Mouse (Mus musculus): ENCODE results near the gene Cplane1.
A peak's percentile ranks its signal among the peaks of the same experiment; 100 is the strongest.
"Not testable (repeated sequence)": the region's sequence is repeated elsewhere in the genome, so short reads cannot be mapped to it uniquely, and the experiment has no call there.

The Cplane1 gene

DNA sequence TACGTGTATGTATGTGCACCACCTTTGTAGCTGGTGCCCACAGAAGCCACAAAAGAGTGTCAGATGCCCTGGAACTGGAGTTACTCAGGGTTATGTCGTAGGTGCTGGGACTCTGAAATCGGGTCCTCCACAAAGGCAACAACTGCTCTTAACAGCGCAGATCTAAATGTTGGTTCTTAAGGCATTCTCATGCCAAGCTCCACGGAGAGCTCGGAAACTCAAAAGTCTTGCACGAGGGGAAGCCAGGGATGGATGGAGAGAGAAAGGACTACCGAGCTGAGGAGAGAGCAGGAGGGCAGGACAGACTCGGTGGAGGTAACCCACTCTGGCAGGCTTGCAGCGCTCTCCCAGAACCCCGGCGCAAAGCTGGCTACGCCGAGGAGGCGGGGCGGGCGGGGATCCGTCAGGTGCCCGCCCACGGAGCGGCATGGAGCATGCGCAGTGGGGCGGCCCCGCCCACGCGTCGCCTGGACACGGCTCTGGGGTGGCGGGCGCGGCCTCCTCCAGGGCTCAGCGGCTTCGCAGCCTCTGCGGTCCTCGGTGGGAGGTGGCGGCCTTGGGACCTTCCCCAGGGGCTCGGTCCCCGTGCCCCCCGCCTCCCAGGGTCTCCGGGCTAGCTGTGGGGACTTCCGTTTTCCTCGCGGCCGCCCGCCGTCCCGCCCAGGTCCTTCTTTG lies at the start of gene Cplane1:
Cplane1 (plus strand) TSS at position 516 of the 675 bp plus-strand sequence.
- DNase-seq (ENCODE audit: low spot score) = peak; percentile 93

DNA sequence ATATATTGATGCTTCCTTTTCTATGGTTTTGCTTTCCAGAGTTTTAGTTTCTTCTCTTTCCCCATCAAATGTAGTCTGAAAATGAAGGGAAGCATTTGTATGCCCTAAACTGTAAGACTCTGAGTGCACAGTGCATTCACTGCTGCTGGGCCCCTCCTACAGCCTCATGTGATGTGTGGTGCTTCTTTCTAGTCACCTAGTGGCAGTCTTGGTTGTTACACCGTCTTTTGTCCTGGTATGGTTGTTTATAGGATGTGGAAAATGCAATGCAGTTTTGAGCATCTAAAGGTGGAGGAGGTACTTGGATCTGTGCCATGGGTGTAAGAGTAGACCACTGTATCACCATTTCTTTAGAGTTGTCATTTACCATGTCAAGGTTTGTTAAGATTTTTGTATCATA lies 39.6 kb upstream of the Cplane1 start:
- no peak for DNase-seq (ENCODE audit: low spot score)

DNA sequence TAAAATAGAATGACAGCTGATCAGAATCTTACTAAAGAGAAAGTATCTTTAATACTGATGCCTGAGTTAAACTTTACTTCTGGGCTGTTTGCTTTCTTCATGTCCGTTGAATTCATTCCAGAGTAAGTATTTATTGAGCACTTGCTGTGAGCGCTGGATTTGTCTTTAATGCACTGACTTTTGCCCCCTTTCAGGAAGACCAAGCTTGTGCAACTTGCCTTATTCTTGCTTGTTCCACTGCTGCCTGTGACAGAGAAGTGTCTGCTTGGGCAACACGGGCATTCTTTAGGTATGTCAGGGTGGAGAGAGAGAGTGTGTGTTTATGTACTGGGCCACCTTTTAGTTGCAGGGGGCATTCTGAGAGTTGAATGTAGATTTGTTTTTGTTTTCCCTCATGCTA lies 37.6 kb upstream of the Cplane1 start:
- no peak for DNase-seq (ENCODE audit: low spot score)

- DNase-seq (ENCODE audit: low spot score) = no peak
Observed at GRCm38 (mm10) chr15:8131761-8132160, 37.1 kb upstream of the Cplane1 start.

DNA sequence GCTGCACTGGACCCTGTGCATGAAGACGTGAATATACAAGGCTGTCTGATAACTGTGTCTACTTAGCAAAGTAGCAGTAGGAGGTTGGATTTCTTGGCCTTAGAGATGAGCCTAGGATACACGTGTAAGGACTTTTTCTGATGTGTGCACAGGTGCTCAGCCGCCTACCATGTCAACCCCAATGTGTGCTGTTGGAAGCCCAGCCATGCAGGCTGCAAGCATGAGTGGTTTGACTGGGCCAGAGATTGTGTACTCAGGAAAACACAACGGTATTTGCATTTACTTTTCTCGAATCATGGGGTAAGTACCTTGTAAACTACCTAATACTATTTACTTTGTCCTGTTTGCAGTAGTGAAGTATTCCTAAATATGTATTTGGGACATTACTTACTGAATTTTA lies 33.3 kb upstream of the Cplane1 start:
- no peak for DNase-seq (ENCODE audit: low spot score)

DNA sequence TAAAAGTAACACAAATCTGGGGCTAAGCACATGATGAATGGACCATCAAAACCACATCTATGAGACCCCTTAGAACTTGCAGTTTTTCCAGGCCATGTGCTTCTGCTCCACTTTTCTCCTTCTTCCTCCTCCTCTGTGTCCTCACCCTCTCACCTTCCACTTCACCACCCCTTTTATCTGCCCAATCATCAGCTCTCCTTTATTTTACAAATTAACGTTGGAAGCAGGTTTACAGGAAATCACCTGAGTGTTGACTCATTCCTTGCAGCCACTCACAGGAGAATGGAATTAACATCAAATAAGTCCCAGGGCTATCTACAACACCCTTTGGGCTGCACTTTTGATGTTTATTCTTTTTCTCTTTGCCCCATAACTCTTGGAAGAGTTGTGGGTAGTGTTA lies 7.1 kb upstream of the Cplane1 start:
- DNase-seq (ENCODE audit: low spot score) = no peak

DNA sequence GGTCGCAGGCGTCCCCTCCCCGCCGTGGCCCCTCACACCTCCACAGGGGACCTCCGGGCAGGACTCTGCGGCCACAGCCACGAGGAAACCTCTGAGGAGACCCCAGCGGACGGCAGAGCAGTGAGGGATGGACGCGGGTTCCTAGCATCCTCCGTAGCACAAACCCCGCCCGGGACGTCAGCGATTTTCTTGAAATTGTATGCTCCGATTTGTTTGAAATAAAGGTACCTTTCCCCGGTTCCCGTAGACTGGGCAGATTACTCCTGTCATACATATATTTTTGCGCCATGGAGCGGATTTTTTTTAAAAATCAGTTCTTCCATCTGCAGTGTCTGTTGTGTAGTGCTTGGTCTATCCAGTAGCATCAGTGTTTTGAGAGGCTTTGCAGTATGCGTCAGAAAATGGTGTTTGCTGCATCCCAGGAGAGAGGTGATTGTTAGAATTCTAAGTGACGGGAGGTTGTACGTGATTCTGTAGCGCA lies 400 bp downstream of the Cplane1 start:
- no peak for DNase-seq (ENCODE audit: low spot score)

GRCm38 (mm10) chr15:8189563-8189962 lies 20.7 kb downstream of the Cplane1 start:
- no peak for DNase-seq (ENCODE audit: low spot score)

DNA sequence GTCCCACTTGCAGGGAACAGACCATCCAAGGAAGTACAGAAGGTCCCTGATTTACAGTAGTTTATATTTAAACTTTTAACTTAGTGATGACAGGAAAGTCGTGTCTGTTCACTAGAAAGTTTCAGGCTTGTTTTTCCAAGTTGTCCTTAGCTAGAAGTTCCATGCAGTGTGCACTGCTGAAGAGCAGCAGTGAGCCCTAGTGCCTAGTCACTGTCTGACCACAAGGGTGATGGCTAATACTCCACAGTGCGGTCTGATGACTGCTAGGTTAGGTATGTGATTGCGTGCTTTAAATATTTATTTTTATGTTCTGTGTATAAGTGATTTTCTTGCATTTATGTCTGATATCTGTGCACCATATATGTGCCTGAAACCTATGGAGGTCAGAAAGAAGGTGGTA lies 21.5 kb downstream of the Cplane1 start:
- no peak for DNase-seq (ENCODE audit: low spot score)

DNA sequence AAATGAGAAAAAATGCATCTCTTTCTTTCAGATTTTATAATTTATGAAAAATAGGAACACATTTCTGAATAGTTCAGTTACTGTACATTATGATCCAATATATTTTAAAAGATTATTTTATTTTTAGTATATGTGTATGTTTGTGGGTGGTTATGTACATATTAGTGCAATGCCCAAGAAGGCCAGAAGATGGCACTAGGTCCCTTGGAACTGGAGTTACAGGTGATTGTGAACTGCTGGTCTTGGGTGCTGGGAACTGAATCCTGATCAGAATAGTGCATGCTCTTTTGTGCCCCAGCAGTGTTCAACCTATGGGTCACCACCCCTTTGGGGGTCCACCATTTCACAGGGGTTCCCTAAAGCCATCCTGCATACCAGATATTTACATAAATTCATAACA lies 31.4 kb downstream of the Cplane1 start:
- DNase-seq (ENCODE audit: low spot score) = no peak

DNA sequence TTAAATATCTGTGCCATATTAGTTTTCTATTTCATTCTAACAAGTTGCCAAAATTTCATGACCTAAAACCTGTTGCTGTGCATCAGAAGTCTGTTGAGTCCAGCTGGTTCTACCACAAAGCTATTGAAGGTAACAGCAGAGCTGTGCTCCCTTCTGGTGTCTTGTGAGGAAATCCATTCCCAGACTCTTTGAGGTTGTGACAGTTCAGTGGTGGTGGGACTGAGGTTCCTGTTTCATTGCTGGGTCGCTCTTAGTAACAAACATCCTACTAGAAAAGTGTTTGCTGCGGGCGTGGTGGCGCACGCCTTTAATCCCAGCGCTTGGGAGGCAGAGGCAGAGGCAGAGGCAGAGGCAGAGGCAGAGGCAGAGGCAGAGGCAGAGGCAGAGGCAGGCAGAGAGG lies 39.5 kb downstream of the Cplane1 start:
- no peak for DNase-seq (ENCODE audit: low spot score)

DNA sequence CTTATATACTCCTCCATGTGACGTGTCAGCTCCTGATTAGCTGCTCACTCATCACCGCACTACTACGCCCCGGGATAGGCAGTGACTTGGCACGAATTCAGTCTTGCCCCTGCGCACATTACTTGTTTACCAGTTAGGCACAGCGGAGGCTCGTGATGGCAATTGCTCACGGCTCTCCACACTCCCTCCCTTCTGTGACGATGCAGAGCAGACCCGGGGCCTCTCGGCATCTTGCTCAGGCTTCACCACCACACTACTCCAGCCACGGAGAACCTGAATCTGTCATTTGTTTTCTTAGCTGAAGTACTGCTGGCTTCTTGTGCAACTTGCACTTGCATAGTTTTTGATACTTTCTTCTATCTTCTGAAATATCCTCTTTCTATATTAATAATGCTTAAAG lies 45.9 kb downstream of the Cplane1 start:
- DNase-seq (ENCODE audit: low spot score) = no peak

GRCm38 (mm10) chr15:8234167-8234566 lies 65.3 kb downstream of the Cplane1 start:
- not testable (repeated sequence) for DNase-seq (ENCODE audit: low spot score)

- no peak for DNase-seq (ENCODE audit: low spot score)
Observed at GRCm38 (mm10) chr15:8265946-8266345, 97.0 kb downstream of the Cplane1 start.

- DNase-seq (ENCODE audit: low spot score) = no peak
Observed at GRCm38 (mm10) chr15:8267211-8267610, 98.3 kb downstream of the Cplane1 start.

- DNase-seq (ENCODE audit: low spot score) = no peak
Observed at GRCm38 (mm10) chr15:8268231-8268630, 99.3 kb downstream of the Cplane1 start.

DNA sequence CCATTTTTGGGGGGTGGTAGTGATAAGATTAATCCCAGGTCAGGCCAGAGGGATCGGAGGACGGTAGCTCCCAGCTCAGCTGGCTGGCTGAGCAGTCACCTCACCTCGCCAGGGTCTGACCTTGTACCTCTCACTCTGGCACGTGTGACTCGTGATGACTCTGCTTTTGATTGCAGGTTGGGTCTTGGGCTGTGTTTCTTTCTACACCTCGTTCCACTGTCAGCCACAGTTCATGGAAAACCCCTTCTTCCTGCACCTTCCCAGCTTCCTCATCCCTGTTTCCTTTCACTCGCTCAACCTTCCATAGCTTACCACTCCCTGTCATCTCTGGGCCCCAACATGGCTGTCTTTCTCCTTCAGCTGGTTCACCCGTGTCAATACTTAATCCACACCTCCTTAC lies 103.0 kb downstream of the Cplane1 start:
- DNase-seq (ENCODE audit: low spot score) = no peak

GRCm38 (mm10) chr15:8277916-8278315 lies 109.0 kb downstream of the Cplane1 start:
- not testable (repeated sequence) for DNase-seq (ENCODE audit: low spot score)

DNA sequence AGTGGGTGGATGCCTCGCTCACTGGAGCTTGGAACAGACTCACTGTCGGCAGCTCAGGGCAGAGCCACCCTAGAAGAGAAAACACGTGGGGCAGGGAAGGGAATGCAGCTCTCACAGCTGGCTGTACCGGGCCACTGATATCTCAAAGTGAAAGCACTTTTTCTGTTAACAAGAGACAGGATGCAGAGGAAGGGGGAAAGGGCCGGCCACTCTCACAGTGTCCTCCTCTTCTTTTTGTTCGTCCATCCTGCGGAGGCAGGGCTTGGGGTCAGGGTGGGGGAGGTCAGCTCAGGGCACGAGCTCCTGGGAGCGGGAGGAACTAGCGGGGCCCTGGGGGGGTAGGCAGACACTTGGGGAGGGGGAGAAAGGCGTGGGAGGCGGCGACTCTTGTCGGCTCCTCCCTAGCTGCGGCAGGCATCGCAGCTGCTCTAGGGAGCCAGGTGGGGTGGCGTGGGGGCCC lies 110.4 kb downstream of the Cplane1 start:
- DNase-seq (ENCODE audit: low spot score) = peak; percentile 14

DNA sequence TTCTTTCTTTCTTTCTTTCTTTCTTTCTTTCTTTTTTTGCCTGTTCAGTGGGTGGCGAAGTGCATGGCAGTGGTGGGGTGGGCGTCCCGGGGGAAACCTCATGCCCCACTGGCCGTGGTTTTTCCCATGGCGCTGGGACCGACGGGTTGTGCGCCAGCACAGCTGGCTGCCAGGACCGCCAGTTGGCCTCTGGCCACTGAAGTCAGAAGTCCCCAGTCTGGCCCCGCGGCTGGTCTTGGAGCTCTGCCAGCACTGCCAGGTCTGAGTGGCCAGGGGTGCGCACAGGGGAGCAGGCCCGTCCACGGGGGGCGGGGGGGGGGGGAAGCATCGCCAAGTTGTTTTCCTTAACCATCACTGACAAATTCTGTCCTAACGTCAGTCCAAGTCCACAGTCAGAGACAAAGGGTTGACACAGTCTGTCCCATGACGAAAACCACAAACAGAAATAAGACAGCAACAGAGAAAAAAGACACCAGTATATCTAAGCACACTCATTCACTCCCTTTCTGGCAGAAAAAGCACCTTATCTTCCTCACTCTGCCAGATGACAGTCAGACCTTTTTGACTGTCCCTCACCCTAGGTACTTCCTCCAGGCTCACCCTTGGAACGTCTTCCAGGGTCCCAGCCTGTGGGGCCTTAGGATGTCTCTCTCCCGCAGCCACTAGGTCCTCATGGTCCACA lies 111.2 kb downstream of the Cplane1 start:
- DNase-seq (ENCODE audit: low spot score) = peak; percentile 26

DNA sequence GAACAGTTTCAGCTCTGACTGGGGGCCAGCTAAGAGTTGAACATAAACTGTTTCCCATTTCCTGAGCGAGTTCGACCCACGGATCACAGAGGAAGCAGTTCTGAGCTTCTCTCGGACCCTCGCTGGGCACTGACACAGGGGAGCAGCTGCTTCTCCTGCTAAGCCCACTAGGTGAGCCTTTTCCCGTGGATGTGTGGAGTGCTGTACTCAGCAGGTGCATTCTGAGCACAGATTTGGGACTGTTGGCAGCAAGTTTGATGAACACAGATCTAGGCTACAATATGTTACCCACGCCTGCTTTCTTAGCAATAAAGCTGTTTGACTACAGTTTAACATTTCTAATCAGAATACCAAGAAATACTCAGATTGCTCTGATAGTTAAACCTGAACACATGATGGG lies 112.8 kb downstream of the Cplane1 start:
- no peak for DNase-seq (ENCODE audit: low spot score)

DNA sequence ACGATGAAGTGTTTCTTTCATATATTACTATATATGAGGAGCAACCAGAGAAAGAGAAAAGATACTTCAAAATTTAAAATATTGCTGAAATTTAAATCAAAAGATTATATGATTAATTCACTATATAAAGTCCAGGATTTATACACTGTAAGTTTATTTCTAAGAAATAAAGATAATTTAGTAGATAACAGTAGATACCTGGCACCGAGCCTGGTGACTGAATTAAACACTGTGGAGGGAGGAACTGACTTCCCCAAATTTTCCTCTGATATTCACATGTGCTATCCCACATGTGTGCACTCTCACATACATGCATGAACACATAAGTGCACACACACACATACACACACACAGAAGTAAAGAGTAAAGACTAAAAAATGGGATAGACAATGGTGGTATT lies 113.2 kb downstream of the Cplane1 start:
- no peak for DNase-seq (ENCODE audit: low spot score)

- no peak for DNase-seq (ENCODE audit: low spot score)
Observed at GRCm38 (mm10) chr15:8291251-8291650, 122.3 kb downstream of the Cplane1 start.

DNA sequence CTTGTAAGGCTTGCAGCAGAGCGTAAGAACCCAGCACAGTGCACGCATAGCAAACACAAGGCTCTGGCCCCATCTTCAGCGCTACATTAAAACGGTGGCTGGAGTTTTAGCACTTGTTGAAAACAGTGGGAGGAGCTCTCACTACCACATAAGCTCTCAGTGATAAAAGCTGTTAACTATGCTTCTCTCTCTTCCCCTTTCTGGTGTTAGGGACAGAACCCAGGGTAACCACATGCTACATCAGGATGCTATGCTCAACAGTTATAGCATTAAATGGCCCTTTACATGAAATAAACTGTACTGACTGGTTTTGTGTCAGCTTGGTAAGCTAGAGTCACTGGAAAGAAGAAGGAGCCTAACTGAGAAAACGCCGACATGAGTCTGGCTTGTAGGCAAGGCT lies 125.2 kb downstream of the Cplane1 start:
- DNase-seq (ENCODE audit: low spot score) = no peak
